Mouse (Mus musculus) CD4-positive helper T cell, adult 2 months (primary cell): ENCODE results near the gene Atp10a.
"Not testable (repeated sequence)": the region's sequence is repeated elsewhere in the genome, so short reads cannot be mapped to it uniquely, and the experiment has no call there.

ENCODE experiments used
- DNase-seq: peaks from one replicate; pipeline ENCODE4 v3.0.0-alpha.2; 2012; ENCODE audit warnings: low read depth, missing footprints, low spot score

The Atp10a gene

DNA sequence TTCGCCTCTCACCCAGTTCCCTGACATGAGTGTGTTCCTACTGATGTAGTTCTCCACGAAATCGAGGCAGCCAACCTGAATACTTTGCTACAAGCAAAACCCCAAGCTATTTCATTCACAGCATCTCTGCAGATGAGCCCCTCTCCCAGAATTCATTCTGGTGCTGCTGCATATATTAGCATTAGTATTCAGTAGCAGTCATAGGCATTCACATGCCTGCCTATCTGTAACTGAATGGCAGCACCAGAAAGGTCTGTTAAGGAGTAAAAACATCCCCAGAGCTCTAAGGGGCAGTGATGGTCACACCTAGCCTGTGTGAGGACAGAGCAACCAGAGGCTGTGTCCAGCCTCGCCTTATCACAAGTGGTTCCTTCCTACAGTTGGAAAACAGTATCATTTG, 131.0 kb downstream of the Atp10a start:
- no peak for DNase-seq

DNA sequence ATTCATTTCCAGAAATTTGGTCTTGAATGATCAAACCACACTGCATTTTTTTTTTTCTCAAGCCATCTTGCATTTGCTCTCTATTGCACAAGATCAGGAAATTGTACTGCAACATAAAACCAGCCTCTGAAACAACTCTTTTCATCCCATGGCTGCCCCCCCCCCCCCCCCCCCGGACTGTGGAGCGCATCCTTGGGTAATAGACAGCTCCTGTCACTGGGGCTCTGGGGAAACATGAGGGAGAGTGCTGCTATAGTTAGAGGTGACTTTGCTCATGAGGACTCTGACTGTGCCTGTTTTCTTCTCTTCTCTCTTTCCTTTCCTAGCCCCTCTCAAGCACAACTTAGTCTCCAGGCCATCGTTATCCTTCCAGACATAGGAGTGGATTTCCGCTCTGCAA, 131.6 kb downstream of the Atp10a start:
- no peak for DNase-seq

DNA sequence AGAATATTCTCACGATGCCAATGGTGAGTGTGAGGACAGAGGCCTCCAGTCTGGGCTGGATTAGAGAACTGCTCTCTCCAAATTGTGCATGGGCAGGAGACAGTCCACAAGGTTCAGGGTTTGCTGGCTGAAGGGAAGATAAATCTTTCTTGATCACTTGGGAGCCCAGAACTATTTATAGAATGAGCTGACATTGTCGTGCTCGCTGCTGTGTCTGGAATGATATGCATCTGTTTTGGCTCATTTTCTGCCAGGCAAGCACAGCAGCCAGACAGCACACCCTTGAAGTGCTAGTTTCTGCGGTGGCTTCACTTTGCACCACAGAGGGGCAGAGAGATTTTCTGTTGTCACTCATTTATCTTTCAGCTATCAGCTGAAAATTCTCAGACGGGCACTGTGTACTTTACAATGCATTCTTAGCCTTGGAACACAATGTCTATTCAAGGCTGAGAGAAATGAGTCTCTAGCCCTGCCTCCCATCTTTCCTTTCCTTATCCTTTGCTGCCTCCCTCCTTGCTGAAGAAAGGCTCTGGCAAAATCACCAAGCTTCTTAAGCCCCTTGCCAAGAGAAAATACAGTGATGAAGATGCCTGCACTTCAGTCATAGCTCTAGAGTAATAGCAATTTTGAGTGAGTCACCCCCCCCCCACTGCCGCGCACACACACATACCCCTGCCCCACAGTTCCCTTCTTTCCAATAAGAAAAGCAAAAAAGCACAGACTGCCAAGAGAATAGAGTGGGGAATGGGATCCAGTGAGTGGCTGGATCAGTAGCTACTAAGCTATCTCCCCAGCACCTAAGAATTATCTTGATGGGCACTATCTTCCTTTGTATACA, 132.7 kb downstream of the Atp10a start:
- DNase-seq, result no peak

DNA sequence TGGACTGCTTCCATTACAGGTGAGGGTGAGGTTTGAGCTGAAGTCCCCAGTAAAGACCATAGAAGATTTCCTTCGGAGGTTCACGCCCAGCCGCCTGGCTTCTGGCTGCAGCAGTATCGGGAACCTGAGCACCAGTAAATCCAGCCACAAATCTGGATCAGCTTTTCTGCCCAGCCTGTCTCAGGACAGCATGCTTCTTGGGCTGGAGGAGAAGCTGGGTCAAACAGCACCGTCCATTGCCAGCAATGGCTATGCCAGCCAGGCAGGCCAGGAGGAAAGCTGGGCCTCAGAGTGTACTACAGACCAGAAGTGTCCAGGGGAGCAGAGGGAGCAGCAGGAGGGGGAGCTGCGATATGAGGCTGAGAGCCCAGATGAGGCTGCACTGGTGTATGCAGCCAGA, 141.3 kb downstream of the Atp10a start:
- no peak for DNase-seq

DNA sequence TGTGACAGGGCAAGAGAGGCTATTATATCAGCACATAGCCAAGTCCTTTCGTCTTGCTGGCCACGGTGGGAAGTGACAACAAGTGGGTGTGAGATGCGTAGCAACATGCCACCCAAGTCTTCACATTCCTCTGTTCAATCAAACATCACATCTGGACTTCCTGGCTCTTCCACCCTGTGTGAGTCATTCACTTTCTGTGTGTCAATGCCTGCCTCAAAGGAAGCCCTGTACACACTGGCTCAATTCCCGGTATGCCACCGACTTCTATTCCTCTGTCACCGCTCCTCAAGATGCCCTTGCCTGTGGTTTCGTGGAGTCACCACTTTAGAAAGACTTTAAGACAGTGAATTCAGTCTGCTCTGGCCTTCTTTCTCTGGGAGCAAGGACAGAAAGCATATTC, 144.9 kb downstream of the Atp10a start:
- DNase-seq, result no peak

DNA sequence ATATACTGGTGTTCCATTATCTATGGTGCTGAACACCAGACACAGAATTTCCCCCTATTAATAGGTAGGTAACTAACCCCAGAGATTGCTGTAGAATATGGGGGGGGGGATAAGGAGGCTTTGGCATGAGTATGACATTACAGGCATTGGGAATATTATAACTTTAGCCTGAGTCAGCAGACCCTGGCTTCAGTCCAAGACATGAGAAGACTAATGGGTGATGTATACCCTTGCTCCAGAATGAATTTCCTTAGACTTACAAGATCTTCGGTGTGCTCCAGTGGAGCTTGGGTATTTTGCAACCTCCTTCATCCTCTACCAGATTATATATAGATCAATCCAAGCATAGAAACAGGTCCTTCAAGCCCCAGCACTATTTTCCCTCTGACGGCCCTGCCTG, 145.8 kb downstream of the Atp10a start:
- DNase-seq, result no peak

DNA sequence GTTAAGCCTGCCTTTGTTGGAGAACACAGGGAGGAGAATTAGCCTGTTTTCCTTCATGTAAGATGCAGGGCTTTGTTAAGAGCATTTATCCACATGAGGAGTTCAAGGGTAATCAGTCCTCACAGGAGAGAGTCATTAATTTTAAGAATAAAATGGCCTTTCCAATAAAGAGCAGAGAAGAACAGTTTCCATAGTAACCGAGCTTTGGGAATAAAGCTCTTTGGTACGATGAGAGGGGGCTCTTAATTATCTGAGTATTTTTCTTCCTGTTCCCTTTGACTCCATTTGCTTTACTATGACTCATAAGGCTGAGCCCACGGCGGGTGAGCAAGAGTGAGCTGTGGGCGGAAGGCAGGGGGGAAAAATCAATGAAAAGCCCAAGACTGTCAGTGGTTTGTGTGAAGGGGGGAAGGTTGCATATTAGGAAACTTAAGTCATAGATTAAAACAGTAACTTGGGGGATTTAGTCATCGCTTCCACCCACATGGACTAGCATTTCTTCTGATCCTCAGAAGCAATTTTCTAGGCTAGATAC, 166.2 kb downstream of the Atp10a start:
- DNase-seq, result peak; percentile 50

DNA sequence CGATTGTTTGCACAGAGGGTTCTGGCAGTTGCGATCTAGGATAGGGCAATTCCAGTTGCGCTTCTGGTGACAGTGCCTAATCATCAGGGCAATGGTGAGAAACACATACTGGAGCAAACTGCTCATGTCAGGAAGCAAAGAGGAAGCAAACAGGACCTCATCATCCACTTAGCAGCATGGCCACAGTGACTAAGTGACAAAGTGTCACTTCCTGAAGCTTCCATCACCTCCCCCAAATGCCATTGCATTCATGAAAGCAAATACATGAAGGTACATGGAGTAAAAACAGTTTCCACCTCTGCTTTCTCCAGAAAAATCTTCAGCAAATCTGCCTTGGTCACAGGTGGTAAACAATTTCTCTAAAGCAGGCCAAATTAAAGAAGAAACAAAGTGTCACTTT, 168.7 kb downstream of the Atp10a start:
- peak; percentile 50 for DNase-seq

DNA sequence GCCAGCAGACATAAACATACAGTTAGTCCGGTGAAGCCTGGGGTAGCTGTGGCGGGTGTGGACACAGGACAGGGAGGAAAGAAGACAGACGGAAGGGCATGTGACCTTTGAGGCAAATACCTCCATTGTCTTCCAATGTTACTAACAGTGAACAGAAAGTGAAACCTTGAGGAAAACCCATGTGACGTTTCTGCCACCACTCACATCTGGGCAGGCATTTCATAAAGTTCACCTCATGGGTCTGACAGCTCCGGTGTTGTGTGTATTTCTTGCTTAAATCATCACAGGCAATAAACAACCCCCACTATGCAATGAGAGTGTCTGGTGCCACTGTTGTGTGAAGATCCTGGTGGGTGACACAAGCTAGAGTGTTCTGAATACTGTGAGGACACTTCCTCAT, 173.1 kb downstream of the Atp10a start:
- DNase-seq, result peak; percentile 51

DNA sequence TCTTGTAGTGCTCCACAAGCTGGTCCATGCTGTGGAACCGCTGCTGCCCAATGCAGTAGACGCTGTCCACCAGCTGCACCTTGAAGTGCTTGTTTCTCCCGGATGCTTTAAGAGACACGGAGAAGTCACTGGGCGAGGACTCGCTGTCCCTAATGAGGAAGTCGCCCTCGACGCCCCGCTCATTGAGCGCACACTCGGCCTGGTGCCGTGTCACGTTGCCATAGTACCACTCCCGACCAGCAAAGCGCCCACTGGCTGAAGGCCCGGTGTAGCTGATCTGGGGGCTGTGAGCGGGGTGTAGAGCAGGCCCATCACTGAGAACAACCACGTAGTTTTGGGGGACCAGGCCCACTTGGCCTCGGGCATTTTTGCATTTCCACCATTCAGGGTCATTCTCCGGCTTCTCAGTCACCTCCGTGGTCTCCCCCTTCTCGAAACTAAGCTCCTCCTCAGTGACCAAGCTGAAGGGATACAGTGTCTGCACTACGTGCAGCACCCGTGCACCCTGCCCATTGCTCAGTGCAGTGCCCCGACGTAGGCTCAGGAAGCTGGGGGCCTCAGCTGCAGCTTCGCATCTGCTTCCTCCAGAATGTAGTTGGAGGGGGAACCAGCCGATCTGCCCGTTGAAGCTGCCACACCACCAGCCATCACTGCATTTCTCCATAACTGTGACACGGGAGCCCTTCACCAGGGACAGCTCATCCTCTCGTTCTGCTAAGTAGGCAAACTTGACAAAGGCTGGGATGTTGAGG, 181.1 kb downstream of the Atp10a start:
- DNase-seq, result not testable (repeated sequence)

DNA sequence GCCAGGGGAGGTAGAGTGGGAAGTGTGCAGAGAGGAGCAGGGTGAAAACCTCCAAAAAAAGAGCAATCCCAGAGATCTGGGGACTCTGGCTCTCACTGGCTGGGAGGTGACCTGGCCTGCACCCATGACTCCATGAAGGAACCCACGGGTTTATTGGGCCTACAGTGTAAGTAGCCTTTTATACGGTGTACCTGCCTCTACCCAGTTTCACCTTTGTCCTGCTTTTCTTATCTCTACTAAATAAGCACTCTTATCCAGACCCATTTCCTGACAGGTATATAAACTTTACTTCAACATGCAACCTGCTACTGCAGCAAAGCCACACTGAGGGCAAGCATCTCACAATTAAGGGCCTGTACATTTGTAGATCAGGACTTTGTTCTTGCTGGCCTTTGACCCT, 184.4 kb downstream of the Atp10a start:
- DNase-seq, result no peak

DNA sequence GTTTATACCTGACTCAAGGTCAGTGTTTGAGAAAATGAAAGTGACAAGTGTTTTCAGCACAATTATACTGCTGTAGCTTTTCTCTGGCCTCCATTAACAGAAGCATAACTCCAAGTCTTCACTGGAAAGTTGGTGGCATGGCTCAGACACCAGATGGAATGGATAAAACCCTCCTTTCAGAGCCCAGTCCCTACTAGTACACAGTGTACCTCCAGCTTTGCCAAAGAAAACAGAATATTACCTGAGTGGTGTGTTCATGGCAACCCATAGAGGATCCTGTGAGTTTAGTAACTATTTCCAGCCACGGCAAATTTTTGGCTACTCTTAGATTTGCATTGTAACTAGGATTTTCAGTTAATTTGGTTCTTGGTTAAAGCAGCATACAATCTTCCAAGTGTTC, 185.1 kb downstream of the Atp10a start:
- DNase-seq, result no peak

DNA sequence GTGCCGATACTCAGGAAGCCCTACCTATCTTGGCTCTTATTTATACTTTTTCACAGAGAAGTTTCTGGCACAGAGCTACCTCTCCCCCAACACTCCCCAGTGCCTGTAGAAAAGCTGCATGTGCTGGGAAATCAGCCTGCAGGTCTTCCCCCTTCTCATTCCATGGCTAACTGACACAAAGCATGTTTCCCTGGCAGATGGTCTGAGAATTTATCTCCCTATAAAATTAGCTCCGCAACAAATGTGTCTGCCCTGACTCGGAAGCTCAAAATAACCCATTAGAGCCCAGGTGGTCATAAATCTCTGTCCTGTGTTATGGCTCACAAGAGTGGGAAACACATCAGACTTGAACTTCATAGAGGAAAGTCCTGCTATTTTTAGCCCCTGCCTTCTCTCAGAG, 186.9 kb downstream of the Atp10a start:
- no peak for DNase-seq

DNA sequence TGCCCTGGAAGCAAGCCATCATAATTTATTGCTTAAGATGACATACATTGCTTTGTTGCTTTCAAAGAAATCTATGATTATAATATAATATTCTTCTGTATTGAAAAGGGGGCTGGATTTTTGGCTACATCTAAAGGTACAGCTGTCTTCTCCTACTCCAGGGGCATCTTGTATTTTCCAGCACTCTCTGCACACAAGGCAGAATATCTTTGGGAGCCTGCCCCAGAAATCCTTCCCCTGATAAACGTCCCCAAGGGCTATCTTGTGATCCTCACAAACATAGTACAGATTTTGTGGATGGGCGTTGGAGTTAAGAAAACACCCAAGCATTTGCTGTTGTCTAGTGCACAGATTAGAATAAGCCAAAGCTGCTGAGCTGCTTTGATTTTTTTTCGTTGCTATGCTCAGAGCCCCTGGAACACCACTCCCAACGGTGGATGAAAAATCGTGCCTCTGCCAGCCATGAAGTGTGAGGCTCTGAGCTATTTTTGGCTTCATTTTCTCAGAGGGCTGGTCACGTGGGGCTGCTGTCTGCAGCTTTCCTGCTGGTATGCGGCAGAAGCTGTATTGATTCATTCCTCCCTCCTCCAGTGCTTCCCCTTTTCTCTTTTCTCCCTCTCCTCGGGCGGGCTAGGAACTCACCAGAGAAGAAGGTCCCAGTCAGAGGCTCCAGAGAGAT, 187.9 kb downstream of the Atp10a start:
- no peak for DNase-seq

DNA sequence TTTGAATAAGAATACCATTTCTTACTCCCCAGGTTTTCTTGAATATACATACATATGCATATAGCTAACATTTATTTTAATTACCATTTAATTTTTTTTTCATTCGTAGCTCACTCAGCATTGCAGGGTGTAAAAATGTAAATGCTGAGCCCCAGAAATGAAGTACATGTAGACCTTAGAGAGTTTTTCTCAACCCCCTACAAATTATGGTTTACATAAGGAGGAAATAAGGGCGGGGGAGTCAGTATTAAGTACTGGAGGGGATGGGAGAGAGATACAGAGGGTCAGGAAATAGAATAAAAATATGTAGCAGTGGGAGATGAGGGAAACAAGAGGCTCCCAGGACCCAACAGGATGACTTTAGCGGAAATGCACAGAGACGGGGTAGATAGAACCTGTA, 188.5 kb downstream of the Atp10a start:
- DNase-seq, result no peak

DNA sequence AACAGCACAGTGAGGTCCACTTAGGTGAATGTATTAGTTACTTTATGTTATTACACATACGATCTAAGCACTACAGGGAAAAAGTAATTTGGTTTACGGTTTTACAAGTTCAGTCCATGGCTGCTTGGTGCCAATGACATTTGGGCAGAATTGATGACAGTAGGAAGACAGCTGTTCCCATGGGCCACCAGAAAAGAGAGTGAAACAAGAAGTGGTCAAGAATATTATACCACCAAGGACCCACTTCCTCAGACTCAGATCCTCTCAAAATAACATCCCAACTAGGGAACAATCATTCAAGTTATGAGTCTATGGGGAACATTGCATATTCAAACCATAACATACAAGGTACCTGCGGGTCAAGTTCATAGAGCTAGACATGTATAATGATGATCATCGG, 203.0 kb downstream of the Atp10a start:
- DNase-seq, result no peak

DNA sequence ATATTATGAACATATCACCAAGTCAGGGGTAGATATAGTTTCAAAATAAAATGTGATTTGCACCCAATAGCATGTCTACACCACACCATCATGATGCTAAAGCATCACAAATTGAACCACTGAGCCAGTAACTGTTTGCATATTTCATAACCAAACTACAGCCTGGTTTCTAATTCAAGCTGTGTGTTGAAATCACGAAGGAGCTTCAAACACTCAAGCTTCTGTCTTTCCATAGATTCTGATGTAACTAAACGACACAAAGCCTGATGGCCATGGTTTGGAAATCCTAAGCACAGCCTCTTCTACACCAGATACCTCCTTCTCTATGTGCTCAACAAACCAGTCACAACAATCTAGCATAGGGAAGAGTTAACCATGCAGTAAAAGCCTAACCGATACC, 207.2 kb downstream of the Atp10a start:
- DNase-seq, result no peak

DNA sequence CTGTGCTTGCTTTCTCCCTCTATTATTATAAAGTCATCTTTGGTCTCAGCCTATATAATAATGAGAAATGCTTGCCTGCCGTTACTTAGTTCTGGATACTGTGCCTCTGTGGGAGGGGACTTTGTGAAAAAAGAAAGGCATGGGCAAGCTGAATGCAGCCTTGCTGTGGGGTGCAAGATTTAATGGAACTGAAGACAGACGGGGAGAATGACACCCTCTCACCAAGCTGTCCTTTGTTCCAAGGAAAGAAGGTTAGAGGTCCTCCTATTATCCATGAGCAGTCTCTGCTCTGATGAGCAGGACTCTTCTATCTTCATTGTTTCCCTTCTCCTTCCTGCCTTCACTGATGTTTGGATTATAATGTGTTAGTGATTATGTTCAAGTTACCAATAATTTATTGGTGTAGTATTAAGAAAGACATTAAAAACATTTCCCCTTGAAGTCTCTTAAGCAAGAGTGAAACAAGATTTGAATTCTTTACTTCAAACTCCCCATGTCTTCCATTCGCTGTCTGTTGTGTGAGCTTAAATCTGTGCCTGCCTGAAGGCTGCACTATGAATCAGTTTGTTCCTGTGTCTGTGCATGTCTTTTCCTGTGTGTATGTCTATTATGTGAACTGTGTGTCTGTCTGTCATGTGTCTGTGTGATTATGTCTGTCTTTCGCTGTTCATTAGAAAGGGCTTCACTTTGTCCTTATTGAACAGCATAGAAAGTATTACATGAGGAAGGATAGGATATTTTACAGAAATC, 211.1 kb downstream of the Atp10a start:
- DNase-seq, result no peak

DNA sequence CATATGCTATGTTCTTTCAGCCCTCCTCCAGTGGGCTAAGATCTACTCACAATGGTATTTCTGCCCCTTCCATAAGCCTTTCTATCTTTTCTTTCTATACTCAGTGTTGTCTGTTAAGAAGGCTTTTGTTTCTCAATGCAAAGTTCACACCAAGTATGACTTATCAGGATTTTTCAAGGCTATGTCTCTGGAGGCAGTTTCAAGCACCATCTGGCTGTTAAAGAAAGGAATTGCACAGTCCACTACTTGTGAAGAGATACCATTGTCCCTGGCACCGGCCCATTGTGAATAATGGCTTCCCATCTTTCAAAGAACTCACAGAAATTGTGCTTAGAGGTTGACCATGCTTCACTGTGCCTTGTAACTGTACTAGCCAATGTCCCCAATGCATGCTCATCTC, 214.7 kb downstream of the Atp10a start:
- DNase-seq, result no peak

DNA sequence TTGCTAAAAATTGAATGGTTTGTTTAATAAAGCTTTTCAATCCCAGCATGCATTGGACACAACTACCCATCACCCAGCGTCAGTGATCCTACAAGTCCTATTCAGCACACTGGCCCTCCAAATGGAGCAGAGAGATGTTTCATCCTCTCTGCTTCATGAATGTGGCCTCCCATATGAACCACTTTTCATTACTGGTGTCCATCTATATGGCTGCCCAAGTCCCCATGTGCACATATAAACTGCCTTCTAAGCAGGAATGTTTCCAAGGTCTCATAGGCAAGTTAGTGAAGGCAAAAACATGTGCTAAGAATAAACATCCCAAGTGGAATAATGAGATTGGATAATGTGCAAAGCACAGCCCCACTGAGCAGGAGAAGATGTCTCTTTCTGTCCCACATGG, 217.7 kb downstream of the Atp10a start:
- no peak for DNase-seq
